Mouse (Mus musculus): ENCODE measurements around the gene Fbxl19.
"Not testable (repeated sequence)": the region's sequence is repeated elsewhere in the genome, so short reads cannot be mapped to it uniquely, and the experiment has no call there.

- TF ChIP-seq CTCF (conservative IDR thresholded peaks at IDR 0.05 in 1 of 2, IDR thresholded peaks at IDR 0.05 in 1 of 2; ENCODE audit: low read depth in 2 of 2, low read length in 2 of 2); POLR2A (IDR thresholded peaks at IDR 0.05; ENCODE audit: low read depth, low read length); BHLHE40 (IDR thresholded peaks at IDR 0.05; ENCODE audit: low read depth, low read length); EP300 (IDR thresholded peaks at IDR 0.05; ENCODE audit: low read length); JUND (conservative IDR thresholded peaks at IDR 0.05; ENCODE audit: low read depth, low read length); MEF2A (IDR thresholded peaks at IDR 0.05; ENCODE audit: borderline replicate concordance, low read depth, low read length); MAX (IDR thresholded peaks at IDR 0.05; ENCODE audit: low read length); CHD2 (IDR thresholded peaks at IDR 0.05; ENCODE audit: low read length); GABPA (IDR thresholded peaks at IDR 0.05; ENCODE audit: insufficient replicate concordance, low read depth, low read length); ZC3H11A (IDR thresholded peaks at IDR 0.05; ENCODE audit: low read depth, low read length); TBP (conservative IDR thresholded peaks at IDR 0.05; ENCODE audit: low read depth, low read length); USF1 (IDR thresholded peaks at IDR 0.05; ENCODE audit: low read depth, low read length); UBTF (IDR thresholded peaks at IDR 0.05; ENCODE audit: low read depth, low read length); NELFE (IDR thresholded peaks at IDR 0.05; ENCODE audit: low read depth, low read length): not testable (repeated sequence)
These were observed 31.5 kb downstream of the Fbxl19 start for GRCm38 (mm10) chr7:127775837-127776236.

Data from CH12.LX (cell line).